Mouse (Mus musculus): ENCODE measurements around the gene Mknk1.

Mknk1 gene

GRCm38 (mm10) chr4:115838696-115839641 is at the start of gene Mknk1:
Gene Mknk1 (plus strand): TSS chr4:115839198.
- peak; percentile 95 for DNase-seq (ENCODE audit: low spot score)

GRCm38 (mm10) chr4:115790864-115791263 is 48.1 kb upstream of the Mknk1 start:
- DNase-seq (ENCODE audit: low spot score): peak; percentile 23

GRCm38 (mm10) chr4:115795360-115795759 is 43.6 kb upstream of the Mknk1 start:
- peak; percentile 17 for DNase-seq (ENCODE audit: low spot score)

GRCm38 (mm10) chr4:115799981-115800380 is 39.0 kb upstream of the Mknk1 start:
- no peak for DNase-seq (ENCODE audit: low spot score)

GRCm38 (mm10) chr4:115812326-115812725 is 26.7 kb upstream of the Mknk1 start:
- DNase-seq (ENCODE audit: low spot score): no peak

- DNase-seq (ENCODE audit: low spot score): no peak
Measured at GRCm38 (mm10) chr4:115815606-115816005, 23.4 kb upstream of the Mknk1 start.

- no peak for DNase-seq (ENCODE audit: low spot score)
Measured at GRCm38 (mm10) chr4:115820199-115820598, 18.8 kb upstream of the Mknk1 start.

GRCm38 (mm10) chr4:115820944-115821343 is 18.1 kb upstream of the Mknk1 start:
- no peak for DNase-seq (ENCODE audit: low spot score)

GRCm38 (mm10) chr4:115821431-115821830 is 17.6 kb upstream of the Mknk1 start:
- DNase-seq (ENCODE audit: low spot score): peak; percentile 31

- DNase-seq (ENCODE audit: low spot score): no peak
Measured at GRCm38 (mm10) chr4:115821928-115822327, 17.1 kb upstream of the Mknk1 start.

- no peak for DNase-seq (ENCODE audit: low spot score)
Measured at GRCm38 (mm10) chr4:115824178-115824577, 14.8 kb upstream of the Mknk1 start.

- no peak for DNase-seq (ENCODE audit: low spot score)
Measured at GRCm38 (mm10) chr4:115825271-115825670, 13.7 kb upstream of the Mknk1 start.

GRCm38 (mm10) chr4:115827066-115827465 is 11.9 kb upstream of the Mknk1 start:
- no peak for DNase-seq (ENCODE audit: low spot score)

- DNase-seq (ENCODE audit: low spot score): no peak
Measured at GRCm38 (mm10) chr4:115827535-115827887, 11.5 kb upstream of the Mknk1 start.

GRCm38 (mm10) chr4:115827888-115828571 is 11.0 kb upstream of the Mknk1 start, which contains the start of gene Mob3c:
Gene Mob3c (plus strand): TSS chr4:115828092.
- DNase-seq (ENCODE audit: low spot score): peak; percentile 79

GRCm38 (mm10) chr4:115828572-115828902 is 10.5 kb upstream of the Mknk1 start:
- no peak for DNase-seq (ENCODE audit: low spot score)

GRCm38 (mm10) chr4:115830491-115830890 is 8.5 kb upstream of the Mknk1 start:
- no peak for DNase-seq (ENCODE audit: low spot score)

GRCm38 (mm10) chr4:115831221-115831620 is 7.8 kb upstream of the Mknk1 start:
- DNase-seq (ENCODE audit: low spot score): no peak

- DNase-seq (ENCODE audit: low spot score): no peak
Measured at GRCm38 (mm10) chr4:115832040-115832439, 7.0 kb upstream of the Mknk1 start.

- DNase-seq (ENCODE audit: low spot score): peak; percentile 53
Measured at GRCm38 (mm10) chr4:115835576-115835975, 3.4 kb upstream of the Mknk1 start.

- no peak for DNase-seq (ENCODE audit: low spot score)
Measured at GRCm38 (mm10) chr4:115838196-115838595, 802 bp upstream of the Mknk1 start.

- DNase-seq (ENCODE audit: low spot score): peak; percentile 26
Measured at GRCm38 (mm10) chr4:115839956-115840355, 958 bp downstream of the Mknk1 start.

- no peak for DNase-seq (ENCODE audit: low spot score)
Measured at GRCm38 (mm10) chr4:115840842-115841241, 1.8 kb downstream of the Mknk1 start.
